Mouse (Mus musculus): ENCODE results near the gene Itih2. TPM values are rescaled to one million over a fixed set of nuclear protein-coding genes. Genes with fewer than 3 reads are reported as not detected.
A peak's percentile ranks its signal among the peaks of the same experiment; 100 is the strongest.

Itih2 gene
- 0.08 and 3.0 TPM in 2 replicates for polyA plus RNA-seq (2015; fragmentation: Nextera tagmentation; extraction: Ambion mirVana)

DNA sequence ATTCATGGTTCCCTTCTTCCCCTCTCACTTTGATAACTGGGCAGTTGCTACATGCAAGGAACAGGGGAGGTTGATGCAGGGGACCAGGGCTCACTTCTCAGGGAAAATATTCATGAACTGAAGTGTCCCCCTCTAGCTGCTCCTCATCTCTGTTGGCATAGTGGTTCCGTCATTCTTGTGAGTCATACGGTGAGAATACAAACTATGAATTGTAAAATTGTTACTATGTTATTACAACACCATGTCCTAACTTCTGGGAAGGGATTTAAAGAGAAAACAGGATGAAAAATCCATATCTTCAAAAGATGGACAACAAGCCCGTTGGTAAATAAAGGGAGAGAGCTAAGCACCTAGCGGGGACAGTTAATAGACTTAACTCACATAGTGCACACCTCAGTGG, at the start of gene Itih2:
Gene Itih2 (minus strand): TSS at position 101 of the 400 bp plus-strand sequence.
- no peaks in the 10 kb centered on the region for H3K9me3 ChIP-seq
- no peak for ATAC-seq (ENCODE audit: insufficient number of reproducible peaks, insufficient read depth, low FRiP score, low TSS enrichment, low read depth)
- H3K27ac ChIP-seq: no peak within 1 kb of the TSS
- H3K4me3 ChIP-seq: no peak within 1 kb of the TSS
- no peak within 1 kb of the TSS for H3K9ac ChIP-seq
- no peaks in the 10 kb centered on the region for H3K36me3 ChIP-seq
- no peaks in the 10 kb centered on the region for H3K4me1 ChIP-seq
- 94% methylated on average over 4 of the region's 4 CpGs for WGBS
- no peaks in the 10 kb centered on the region for H3K27me3 ChIP-seq
- H3K4me2 ChIP-seq: no peak within 1 kb of the TSS

DNA sequence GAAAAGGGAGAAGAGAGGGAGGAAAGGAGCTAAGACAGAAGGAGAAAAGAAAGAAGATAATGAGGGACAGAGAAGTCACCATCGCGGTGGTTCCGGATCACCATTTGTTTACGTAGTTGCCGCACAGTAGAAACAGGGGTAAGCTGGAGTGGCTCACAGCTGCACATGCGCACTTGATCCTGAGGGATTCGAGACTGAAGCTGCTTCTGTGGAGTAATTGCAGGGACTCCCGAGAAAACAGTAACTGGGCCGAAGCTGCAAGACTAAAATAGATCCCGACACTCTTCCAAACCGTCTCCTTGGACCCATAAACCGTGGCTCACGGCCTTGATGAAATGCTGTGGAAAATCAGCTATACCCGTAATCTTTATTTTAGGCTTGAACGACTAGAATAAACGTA, 38.8 kb upstream of the Itih2 start:
- H3K36me3 ChIP-seq: no peaks in the 10 kb centered on the region
- H3K4me2 ChIP-seq: no peak overlapping the region
- no peak overlapping the region for H3K9ac ChIP-seq
- H3K4me1 ChIP-seq: peaks cover 20% of the 10 kb centered on the region
- H3K4me3 ChIP-seq: no peak overlapping the region
- no peaks in the 10 kb centered on the region for H3K27me3 ChIP-seq
- ATAC-seq (ENCODE audit: insufficient number of reproducible peaks, insufficient read depth, low FRiP score, low TSS enrichment, low read depth): no peak
- H3K9me3 ChIP-seq: no peaks in the 10 kb centered on the region
- WGBS: 89% methylated on average over 16 of the region's 16 CpGs
- no peak overlapping the region for H3K27ac ChIP-seq

DNA sequence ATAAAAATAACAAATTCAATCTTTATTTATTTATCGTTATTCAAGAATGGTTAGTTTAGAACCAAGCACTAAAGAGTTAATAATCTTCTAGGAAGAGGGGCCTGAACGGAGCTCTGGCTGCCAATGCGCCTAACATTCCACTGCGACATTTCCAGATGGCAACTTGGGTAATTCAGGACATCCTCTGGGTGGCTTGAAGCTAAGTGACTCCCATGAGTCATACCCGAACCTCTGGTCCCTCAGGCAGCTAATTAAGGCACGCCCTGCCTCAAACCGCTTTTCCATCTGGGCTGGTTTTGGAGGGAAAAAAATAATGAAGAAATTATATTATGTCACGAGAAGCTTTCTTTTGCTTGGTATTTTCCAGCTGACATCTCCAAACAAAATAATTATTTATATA, 36.8 kb upstream of the Itih2 start:
- Histone ChIP-seq H3K27ac (no peak overlapping the region), H3K4me1 (peaks cover 20% of the 10 kb centered on the region), H3K27me3 (no peaks in the 10 kb centered on the region), H3K36me3 (no peaks in the 10 kb centered on the region), H3K9ac (no peak overlapping the region), H3K4me2 (no peak overlapping the region), H3K9me3 (no peaks in the 10 kb centered on the region), H3K4me3 (no peak overlapping the region)
- 24% methylated on average over 8 of the region's 8 CpGs for WGBS
- no peak for ATAC-seq (ENCODE audit: insufficient number of reproducible peaks, insufficient read depth, low FRiP score, low TSS enrichment, low read depth)

DNA sequence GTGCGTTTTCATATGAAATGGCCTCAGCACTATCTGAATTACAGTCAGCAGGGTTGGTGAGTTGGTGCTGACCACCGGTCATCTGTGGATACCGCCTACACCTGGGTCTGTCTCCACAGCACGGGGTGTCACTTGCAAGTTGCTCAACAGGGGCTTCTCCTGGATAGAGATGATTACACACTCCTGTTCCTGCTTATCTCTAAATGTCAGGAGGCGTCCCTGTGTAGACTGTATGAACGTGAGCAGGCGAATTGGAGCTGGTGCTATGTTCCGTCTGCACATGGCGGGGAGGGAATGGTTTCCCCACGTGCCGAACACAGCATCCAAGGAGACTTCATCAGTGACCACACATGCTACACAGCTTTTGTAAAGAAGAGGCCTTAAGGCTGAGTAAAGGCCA, 36.1 kb upstream of the Itih2 start:
- no peak for ATAC-seq (ENCODE audit: insufficient number of reproducible peaks, insufficient read depth, low FRiP score, low TSS enrichment, low read depth)
- Histone ChIP-seq H3K9me3 (no peaks in the 10 kb centered on the region), H3K27ac (peak overlapping the region; percentile 28; the same call in 1 of the 2 replicates), H3K4me3 (no peak overlapping the region), H3K4me1 (peaks cover 20% of the 10 kb centered on the region), H3K27me3 (no peaks in the 10 kb centered on the region), H3K36me3 (no peaks in the 10 kb centered on the region), H3K4me2 (peak overlapping the region; percentile 26), H3K9ac (no peak overlapping the region)
- WGBS: 81% methylated on average over 11 of the region's 11 CpGs

DNA sequence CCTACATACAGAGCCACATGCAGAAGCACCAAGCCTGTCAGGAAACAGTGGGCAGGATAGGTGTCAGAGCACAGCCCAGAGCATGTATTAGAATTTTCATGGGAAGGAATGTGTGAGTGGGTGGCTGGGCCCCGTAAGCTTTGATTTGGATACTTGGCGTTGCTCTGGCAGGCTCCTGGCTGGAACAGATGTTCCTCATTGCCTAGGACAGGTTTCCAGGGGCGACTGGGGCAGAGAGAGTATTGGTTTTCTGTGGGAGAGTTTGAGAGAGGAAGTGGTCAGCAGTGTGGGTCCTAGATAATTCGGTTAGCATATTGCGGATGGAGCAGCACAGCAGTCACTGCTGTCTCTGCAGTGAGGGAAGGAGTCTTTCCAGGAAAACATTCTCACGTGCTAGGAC, 35.4 kb upstream of the Itih2 start:
- Histone ChIP-seq H3K9ac (no peak overlapping the region), H3K4me1 (peaks cover 20% of the 10 kb centered on the region), H3K27ac (no peak overlapping the region), H3K4me2 (peak overlapping the region; percentile 26), H3K27me3 (no peaks in the 10 kb centered on the region), H3K4me3 (no peak overlapping the region), H3K9me3 (no peaks in the 10 kb centered on the region), H3K36me3 (no peaks in the 10 kb centered on the region)
- no peak for ATAC-seq (ENCODE audit: insufficient number of reproducible peaks, insufficient read depth, low FRiP score, low TSS enrichment, low read depth)
- 17% methylated on average over 6 of the region's 6 CpGs for WGBS

DNA sequence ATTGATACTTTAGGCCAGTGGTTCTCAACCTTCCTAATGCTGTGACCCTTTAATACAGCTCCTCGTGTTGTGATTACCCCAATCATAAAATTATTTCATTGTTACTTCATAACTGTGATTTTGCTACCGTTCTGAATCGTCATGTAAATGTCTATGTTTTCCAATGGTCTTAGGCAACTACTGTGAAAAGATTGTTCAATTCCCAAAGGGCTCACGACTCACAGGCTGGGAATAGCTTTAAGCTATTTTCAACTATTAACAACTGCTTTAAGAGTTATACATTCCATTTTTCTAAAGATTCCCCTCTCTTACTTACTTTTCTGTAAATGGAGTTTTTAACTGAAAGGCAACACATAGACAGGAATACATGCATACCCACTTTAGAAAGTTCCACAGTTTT, 30.8 kb upstream of the Itih2 start:
- H3K36me3 ChIP-seq: no peaks in the 10 kb centered on the region
- no peak overlapping the region for H3K27ac ChIP-seq
- no peak overlapping the region for H3K9ac ChIP-seq
- H3K9me3 ChIP-seq: no peaks in the 10 kb centered on the region
- no peak overlapping the region for H3K4me3 ChIP-seq
- no peak overlapping the region for H3K4me2 ChIP-seq
- H3K27me3 ChIP-seq: no peaks in the 10 kb centered on the region
- WGBS: 85% methylated on average over 4 of the region's 4 CpGs
- no peak for ATAC-seq (ENCODE audit: insufficient number of reproducible peaks, insufficient read depth, low FRiP score, low TSS enrichment, low read depth)
- H3K4me1 ChIP-seq: peaks cover 9% of the 10 kb centered on the region

DNA sequence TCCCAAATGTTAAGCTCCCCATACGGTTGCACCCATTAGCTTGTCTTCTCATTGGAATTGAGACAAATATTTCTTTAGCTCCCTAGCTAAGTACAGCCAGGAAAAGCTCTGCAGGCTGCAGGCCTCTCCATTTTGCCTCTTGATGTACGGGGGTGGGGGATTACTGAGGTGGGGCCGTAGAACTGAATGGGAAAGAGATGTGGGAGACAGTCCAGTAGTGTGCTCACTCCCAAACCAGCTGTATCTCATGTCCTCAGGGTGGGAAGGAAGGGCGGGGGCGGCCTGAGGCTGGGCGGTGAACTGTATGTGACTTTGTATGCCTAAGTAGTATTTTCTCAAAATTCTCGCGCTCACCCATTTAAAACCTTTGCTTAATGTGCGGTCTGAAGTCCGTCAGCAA, 26.0 kb upstream of the Itih2 start:
- Histone ChIP-seq H3K4me2 (no peak overlapping the region), H3K9ac (no peak overlapping the region), H3K4me3 (no peak overlapping the region), H3K27ac (no peak overlapping the region), H3K36me3 (no peaks in the 10 kb centered on the region), H3K4me1 (peaks cover 14% of the 10 kb centered on the region), H3K9me3 (no peaks in the 10 kb centered on the region), H3K27me3 (no peaks in the 10 kb centered on the region)
- no peak for ATAC-seq (ENCODE audit: insufficient number of reproducible peaks, insufficient read depth, low FRiP score, low TSS enrichment, low read depth)
- WGBS: 78% methylated on average over 10 of the region's 10 CpGs

DNA sequence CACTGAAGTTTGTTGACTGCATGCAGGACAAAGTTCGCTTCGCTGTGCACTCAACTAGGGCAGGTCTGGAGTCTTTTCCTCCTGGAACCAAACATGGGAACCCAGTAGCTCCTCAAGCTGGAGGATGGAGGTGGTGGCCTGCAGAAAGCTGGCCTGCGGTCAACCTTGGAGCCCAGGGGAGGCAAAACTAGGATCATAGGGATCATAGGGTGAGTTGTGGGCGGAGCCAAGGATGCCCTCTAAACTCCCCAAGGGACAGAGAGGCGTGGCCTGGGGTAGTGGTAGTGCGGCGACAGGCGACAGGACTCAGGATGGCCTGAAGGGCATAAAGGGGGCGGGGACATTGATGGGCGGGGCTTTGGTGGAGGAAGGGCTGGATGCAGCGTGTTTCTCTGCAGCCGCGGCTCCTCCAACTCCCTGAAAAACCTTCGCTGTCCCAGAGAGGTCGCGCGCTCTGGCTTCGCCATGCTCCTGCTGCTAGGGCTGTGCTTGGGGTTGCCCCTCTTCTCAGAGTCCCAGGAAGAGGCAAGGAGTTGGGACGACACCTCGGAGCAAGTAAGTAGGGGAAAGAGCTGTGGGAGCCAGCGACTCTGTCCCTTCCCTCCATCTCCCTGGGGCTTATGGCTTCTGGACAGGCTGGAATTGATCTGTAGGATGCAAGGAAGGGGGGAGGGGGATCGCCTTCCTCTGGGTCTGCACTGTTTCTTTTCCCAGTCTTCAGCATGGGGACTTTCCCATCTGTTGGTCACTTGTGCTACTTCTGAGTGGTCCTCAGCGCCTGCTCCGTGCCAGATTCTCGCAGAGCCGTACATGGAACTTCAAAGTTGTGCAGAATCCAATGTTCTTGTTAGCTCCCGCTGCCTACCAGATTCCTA, 22.2 kb upstream of the Itih2 start, which contains the start of gene Itih5:
Gene Itih5 (plus strand): TSS at position 371 of the 875 bp plus-strand sequence.
- no peaks in the 10 kb centered on the region for H3K9me3 ChIP-seq
- no peaks in the 10 kb centered on the region for H3K27me3 ChIP-seq
- H3K36me3 ChIP-seq: no peaks in the 10 kb centered on the region
- peaks cover 14% of the 10 kb centered on the region for H3K4me1 ChIP-seq
- peak within 1 kb of the TSS; percentile 50 for H3K4me3 ChIP-seq
- 0 out of 2 replicates have a peak, but pooled peaks have one; percentile 72 for ATAC-seq (ENCODE audit: insufficient number of reproducible peaks, insufficient read depth, low FRiP score, low TSS enrichment, low read depth)
- H3K9ac ChIP-seq: peak within 1 kb of the TSS; percentile 69
- H3K27ac ChIP-seq: no peak within 1 kb of the TSS
- 7% methylated on average over 27 of the region's 27 CpGs for WGBS
- peak within 1 kb of the TSS; percentile 90 for H3K4me2 ChIP-seq

DNA sequence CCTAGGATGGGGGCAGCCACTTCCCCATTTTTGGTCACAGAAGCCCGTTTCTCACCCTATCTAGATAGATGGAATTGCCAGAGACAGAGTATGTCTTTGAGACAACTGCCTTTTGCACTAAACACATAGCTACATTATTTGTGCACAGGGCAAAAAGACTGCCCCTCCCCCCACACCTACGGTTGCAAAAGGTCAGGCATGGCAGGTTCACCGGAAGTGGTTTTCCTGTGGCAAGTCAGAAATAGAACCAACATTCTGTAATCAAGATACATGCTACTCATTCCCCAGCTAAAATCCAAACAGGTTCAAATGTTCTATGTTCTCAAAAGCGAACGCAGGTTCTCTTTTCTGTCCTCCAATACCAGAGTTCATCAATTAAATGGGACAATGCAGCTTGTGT, 21.4 kb upstream of the Itih2 start:
- Histone ChIP-seq H3K36me3 (no peaks in the 10 kb centered on the region), H3K4me3 (no peak overlapping the region), H3K27me3 (no peaks in the 10 kb centered on the region), H3K9me3 (no peaks in the 10 kb centered on the region), H3K9ac (no peak overlapping the region), H3K4me2 (no peak overlapping the region), H3K27ac (no peak overlapping the region), H3K4me1 (peaks cover 14% of the 10 kb centered on the region)
- ATAC-seq (ENCODE audit: insufficient number of reproducible peaks, insufficient read depth, low FRiP score, low TSS enrichment, low read depth): no peak
- 71% methylated on average over 5 of the region's 5 CpGs for WGBS

DNA sequence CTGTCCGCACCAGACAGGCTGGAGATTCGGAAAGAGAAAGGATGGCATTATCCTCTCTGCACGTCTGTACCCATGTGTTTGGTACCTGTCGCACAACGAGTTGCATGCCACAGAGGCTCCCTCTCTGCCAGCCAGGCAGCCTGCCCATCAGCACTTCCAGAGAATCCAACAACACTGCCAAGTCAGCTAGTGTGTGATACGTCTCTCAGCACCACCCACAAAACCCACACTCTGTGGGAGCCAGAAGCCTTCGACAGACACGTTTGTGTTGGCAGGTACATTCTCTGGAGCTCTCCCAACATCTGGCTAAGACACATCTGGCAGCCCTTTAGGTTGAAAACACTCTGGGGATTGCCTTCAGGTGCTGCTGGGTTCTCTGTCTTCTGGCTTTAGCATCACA, 16.0 kb upstream of the Itih2 start:
- no peak overlapping the region for H3K4me2 ChIP-seq
- H3K27me3 ChIP-seq: no peaks in the 10 kb centered on the region
- H3K27ac ChIP-seq: no peak overlapping the region
- no peaks in the 10 kb centered on the region for H3K36me3 ChIP-seq
- H3K4me1 ChIP-seq: peaks cover 4% of the 10 kb centered on the region; the same call in 1 of the 2 replicates
- ATAC-seq (ENCODE audit: insufficient number of reproducible peaks, insufficient read depth, low FRiP score, low TSS enrichment, low read depth): no peak
- H3K9ac ChIP-seq: no peak overlapping the region
- no peaks in the 10 kb centered on the region for H3K9me3 ChIP-seq
- 71% methylated on average over 8 of the region's 8 CpGs for WGBS
- H3K4me3 ChIP-seq: no peak overlapping the region

DNA sequence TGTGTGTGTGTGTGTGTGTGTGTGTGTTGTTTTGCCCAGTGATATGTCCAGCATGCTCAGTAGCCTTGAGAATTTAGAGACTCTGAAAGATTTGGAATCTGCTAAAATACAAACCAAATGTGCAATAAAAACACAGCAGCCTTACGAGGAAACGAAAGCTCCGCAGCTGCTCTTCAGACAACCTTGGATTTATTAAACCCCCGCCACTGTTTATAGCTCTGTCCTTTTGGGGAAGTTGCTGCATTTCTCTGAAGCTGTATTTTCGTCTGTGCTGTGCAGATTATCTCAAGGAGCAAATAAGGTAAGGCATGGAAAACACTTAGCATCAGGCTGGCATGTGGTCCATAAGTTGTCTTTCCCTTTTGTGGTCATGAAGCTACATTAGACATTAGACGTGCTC, 14.3 kb upstream of the Itih2 start:
- no peak overlapping the region for H3K27ac ChIP-seq
- peaks cover 4% of the 10 kb centered on the region; the same call in 1 of the 2 replicates for H3K4me1 ChIP-seq
- 31% methylated on average over 6 of the region's 6 CpGs for WGBS
- no peak overlapping the region for H3K4me3 ChIP-seq
- H3K4me2 ChIP-seq: no peak overlapping the region
- no peak overlapping the region for H3K9ac ChIP-seq
- no peaks in the 10 kb centered on the region for H3K27me3 ChIP-seq
- ATAC-seq (ENCODE audit: insufficient number of reproducible peaks, insufficient read depth, low FRiP score, low TSS enrichment, low read depth): no peak
- H3K36me3 ChIP-seq: no peaks in the 10 kb centered on the region
- no peaks in the 10 kb centered on the region for H3K9me3 ChIP-seq

Measured in embryonic facial prominence, embryonic 13.5 days (tissue).